In genomic region chr15:92051353-92052132, GRCm38 (mm10) we compare ENCODE assay signal across 7 mouse cellular contexts. TPM values are rescaled to one million over a fixed set of nuclear protein-coding genes. Genes with fewer than 3 reads are reported as not detected.
DNase-seq lines count a peak whose midpoint lies in the region; ATAC-seq lines count a peak whose summit lies in the region.

No protein-coding gene starts in this region.

- H3K27me3 ChIP-seq in hindbrain, embryonic 12.5 days, result no peaks in the 10 kb centered on the region; the same call in 1 of the 2 replicates
- no peaks in the 10 kb centered on the region for H3K27me3 ChIP-seq in neural tube, embryonic 14.5 days (ENCODE audit: control insufficient read depth, insufficient read depth, low read length)

- H3K9ac ChIP-seq in hindbrain, embryonic 12.5 days, result peak overlapping the region; percentile 76
- H3K9ac ChIP-seq in neural tube, embryonic 14.5 days (replicated peaks; ENCODE audit: low read depth, low read length), result peak overlapping the region; percentile 71

- peak; percentile 76 for ATAC-seq in hindbrain, embryonic 12.5 days (ENCODE audit: low FRiP score)
- ATAC-seq in neural tube, embryonic 14.5 days (ENCODE audit: low read depth), result peak; percentile 82

- WGBS in hindbrain, embryonic 12.5 days, result 1% methylated on average over 35 of the region's 35 CpGs
- WGBS in neural tube, embryonic 14.5 days, result under 1% methylated on average over 35 of the region's 35 CpGs

- H3K36me3 ChIP-seq in hindbrain, embryonic 12.5 days, result no peaks in the 10 kb centered on the region
- H3K36me3 ChIP-seq in neural tube, embryonic 14.5 days (ENCODE audit: control insufficient read depth, insufficient read depth, low read length), result no peaks in the 10 kb centered on the region

- peak overlapping the region; percentile 52 for H3K4me3 ChIP-seq in hindbrain, embryonic 12.5 days
- H3K4me3 ChIP-seq in neural tube, embryonic 14.5 days (ENCODE audit: low read depth, low read length), result peak overlapping the region; percentile 57

- no peaks in the 10 kb centered on the region for H3K9me3 ChIP-seq in hindbrain, embryonic 12.5 days (replicated peaks)
- no peaks in the 10 kb centered on the region for H3K9me3 ChIP-seq in neural tube, embryonic 14.5 days (ENCODE audit: control insufficient read depth, low read length)

- peak overlapping the region; percentile 99 for H3K4me2 ChIP-seq in hindbrain, embryonic 12.5 days (replicated peaks)
- H3K4me2 ChIP-seq in neural tube, embryonic 14.5 days (ENCODE audit: low read depth, low read length), result peak overlapping the region; percentile 89

- peak; percentile 12 for DNase-seq in thymus, postnatal 4 days
- DNase-seq in thymus, adult 18-20 months, result no peak
- peak; percentile 34 to 70 for DNase-seq in cerebellum, postnatal 4 days (ENCODE audit: low spot score in 2 of 2)
- peak; percentile 50 to 54 for DNase-seq in left cerebral cortex, adult 8-10 months (ENCODE audit: low spot score in 2 of 2)
- no peak for DNase-seq in c-Kit-positive CD71-positive TER-119-positive erythroid progenitor cells, embryonic 14.5 days (ENCODE audit: low spot score)

- H3K27ac ChIP-seq in hindbrain, embryonic 12.5 days, result peak overlapping the region; percentile 55; the same call in 1 of the 2 replicates
- H3K27ac ChIP-seq in neural tube, embryonic 14.5 days (ENCODE audit: low read depth, low read length), result peak overlapping the region; percentile 69

- H3K4me1 ChIP-seq in hindbrain, embryonic 12.5 days, result peaks cover 7% of the 10 kb centered on the region
- 0 out of 2 replicates have a peak, but pooled peaks cover 3% of the 10 kb centered on the region for H3K4me1 ChIP-seq in neural tube, embryonic 14.5 days (ENCODE audit: control insufficient read depth, insufficient read depth, low read length)

RNA-seq across cellular contexts. Expression of gene Cntn1, which starts 0.6 kb away (rescaled TPM):
- polyA plus RNA-seq in hindbrain, embryonic 12.5 days (2016; fragmentation: Nextera tagmentation; extraction: Ambion mirVana), result 9.6 and 9.8 TPM in 2 replicates
- 100 to 1,000 TPM; 285 to 319 (median 299) TPM for total RNA-seq in left cerebral cortex, adult 8-10 months (2022)
- 72.3 and 90.5 TPM in 2 replicates for polyA plus RNA-seq in neural tube, embryonic 14.5 days (2014; fragmentation: Nextera tagmentation; extraction: Ambion mirVana)

Comparison
In these comparisons a context has a peak if more than half of its experiments do, and no peak if none do; other contexts are left out.
1. DNase-seq: peak in thymus, postnatal 4 days (single experiment), cerebellum, postnatal 4 days (2 of 2) and left cerebral cortex, adult 8-10 months (2 of 2); none in thymus, adult 18-20 months (0 of 2) and c-Kit-positive CD71-positive TER-119-positive erythroid progenitor cells, embryonic 14.5 days (single experiment).